Mouse (Mus musculus) naive thymus-derived CD4-positive, alpha-beta T cell, adult 5 months (primary cell): ENCODE measurements around the gene Bag3. TPM values are rescaled to one million over a fixed set of nuclear protein-coding genes. Genes with fewer than 3 reads are reported as not detected.

Experiments
- polyA plus RNA-seq: library from polyadenylated mRNA; unstranded; fragments of 100-300 nt; shearing (Covaris generic); gene quantifications from one replicate; pipeline ENCODE4 v1.2.1, GENCODE M21; 2017

Gene Bag3
- polyA plus RNA-seq, result 20.3 TPM

DNA sequence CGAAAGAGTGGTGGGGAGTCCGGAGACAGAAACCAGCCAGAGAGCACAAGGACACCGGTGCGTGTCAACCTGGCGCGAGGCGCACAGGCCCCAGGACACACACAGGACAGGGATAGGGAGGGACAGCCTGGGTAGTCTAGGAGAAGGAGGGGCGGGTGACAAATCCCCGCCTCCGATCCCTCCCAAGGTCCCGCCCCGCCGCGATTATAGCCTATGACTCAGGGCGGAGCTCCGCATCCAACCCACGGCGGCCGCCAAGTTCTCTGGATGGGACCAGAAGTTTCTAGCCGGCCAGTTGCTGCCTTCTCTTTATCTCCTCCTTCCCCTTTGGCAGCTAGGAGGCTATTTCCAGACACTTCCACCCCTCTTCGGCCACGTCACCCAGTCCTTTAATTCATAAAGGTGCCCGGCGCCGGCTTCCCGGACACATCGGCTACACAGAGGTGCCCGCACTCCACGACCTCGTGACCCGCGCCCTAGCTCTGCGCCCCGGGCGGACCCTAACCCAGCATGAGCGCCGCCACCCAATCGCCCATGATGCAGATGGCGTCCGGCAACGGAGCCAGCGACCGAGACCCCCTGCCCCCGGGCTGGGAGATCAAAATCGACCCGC is at the start of gene Bag3:
Gene Bag3 (plus strand): TSS at position 268 of the 613 bp plus-strand sequence.

Other genes with a start within 250 kb of the Bag3 start
- gene BC017158, start 225.4 kb upstream of the Bag3 start, polyA plus RNA-seq, result 21.2 TPM
- gene Rgs10, start 104.9 kb upstream of the Bag3 start, polyA plus RNA-seq, result 254 TPM
- 30.9 TPM for gene Tial1, start 61.9 kb upstream of the Bag3 start, polyA plus RNA-seq
- gene Inpp5f, start 87.7 kb downstream of the Bag3 start, polyA plus RNA-seq, result 37.0 TPM
- 190 TPM for gene Mcmbp, start 216.9 kb downstream of the Bag3 start, polyA plus RNA-seq
- gene Sec23ip, start 221.3 kb downstream of the Bag3 start, polyA plus RNA-seq, result 37.1 TPM